Mouse (Mus musculus) forebrain, postnatal 0 days (tissue): ENCODE measurements at regions not wholly inside any gene's neighbourhood (a gene's known extent, or its start where the extent isn't known, plus 50 kb on each side); places are given as distances from the start of the nearest gene placed in this dataset.
A peak's percentile ranks its signal among the peaks of the same experiment; 100 is the strongest.

ENCODE experiments used
- ATAC-seq: fragments of 200-750 bp; cut with Nextera tagmentation; 2 replicates; pipeline ENCODE4 v1.8.0; 2017; ENCODE audit warnings: mild to moderate bottlenecking, moderate library complexity
- DNase-seq: peaks from one replicate; pipeline ENCODE4 v3.0.0-alpha.2; 2015
- H3K27ac ChIP-seq: fragments of 300-500 bp; sonication (generic); 2 replicates; pipeline ENCODE4 v1.5.1; 2014; ENCODE audit warnings: low read depth, mild to moderate bottlenecking, antibody characterized with exemption, low read length, moderate library complexity, mixed read lengths
- H3K27me3 ChIP-seq: fragments of 300-500 bp; sonication (generic); 2 replicates; pipeline ENCODE4 v1.6.1; 2014; ENCODE audit warnings: mild to moderate bottlenecking, low read length, mixed read lengths; ENCODE audit not compliant: insufficient read depth
- H3K36me3 ChIP-seq: fragments of 300-500 bp; sonication (generic); 2 replicates; pipeline ENCODE4 v1.6.1; 2014; ENCODE audit warnings: mild to moderate bottlenecking, moderate library complexity; ENCODE audit not compliant: insufficient read depth
- H3K4me1 ChIP-seq: fragments of 300-500 bp; sonication (generic); 2 replicates; pipeline ENCODE4 v1.6.1; 2014; ENCODE audit warnings: antibody characterized with exemption; ENCODE audit not compliant: insufficient read depth
- H3K4me2 ChIP-seq: fragments of 300-500 bp; sonication (generic); 2 replicates; pipeline ENCODE4 v1.6.1; 2014; ENCODE audit warnings: low read depth, mild to moderate bottlenecking, moderate library complexity
- H3K4me3 ChIP-seq: fragments of 300-500 bp; sonication (generic); 2 replicates; pipeline ENCODE4 v1.5.1; 2014; ENCODE audit warnings: low read depth, low read length, mixed read lengths
- H3K9ac ChIP-seq: fragments of 300-500 bp; sonication (generic); 2 replicates; pipeline ENCODE4 v1.6.1; 2014; ENCODE audit warnings: mild to moderate bottlenecking
- H3K9me3 ChIP-seq: fragments of 300-500 bp; sonication (generic); 2 replicates; pipeline ENCODE4 v1.6.1; 2016; ENCODE audit warnings: low read length
- CTCF ChIP-seq: sonication (generic); IDR thresholded peaks from 2 replicates; pipeline ENCODE4 v1.5.1; 2016; ENCODE audit warnings: antibody characterized with exemption, control low read depth, low read depth
- WGBS: fragments of 180-500 bp; shearing (Covaris S2); extraction: QIAGEN DNeasy Blood & Tissue Kit; methylation state at CpG from one replicate; pipeline ENCODE4 v1.1.7; 2014; 5-methylcytosine and 5-hydroxymethylcytosine counted together

GRCm38 (mm10) chr8:102223097-102223496 lies 562.3 kb downstream of the Cdh11 start:
- 86% methylated on average over 2 of the region's 2 CpGs for WGBS
- no peak overlapping the region for H3K27ac ChIP-seq
- H3K4me2 ChIP-seq: no peak overlapping the region

GRCm38 (mm10) chr8:102205633-102206032 lies 579.8 kb downstream of the Cdh11 start:
- no peak for TF ChIP-seq CTCF
- ATAC-seq: no peak
- 92% methylated on average over 1 of the region's 1 CpGs for WGBS
- H3K27ac ChIP-seq: no peak overlapping the region
- no peak for DNase-seq
- H3K9ac ChIP-seq: no peak overlapping the region
- no peaks in the 10 kb centered on the region for H3K27me3 ChIP-seq
- no peaks in the 10 kb centered on the region for H3K4me1 ChIP-seq
- H3K9me3 ChIP-seq: no peaks in the 10 kb centered on the region
- no peak overlapping the region for H3K4me3 ChIP-seq
- H3K4me2 ChIP-seq: no peak overlapping the region
- no peaks in the 10 kb centered on the region for H3K36me3 ChIP-seq

More at GRCm38 (mm10) chr8:102223097-102223496, 562.3 kb downstream of the Cdh11 start:
- no peak overlapping the region for H3K4me3 ChIP-seq
- DNase-seq: no peak
- no peak for TF ChIP-seq CTCF
- no peak overlapping the region for H3K9ac ChIP-seq
- H3K9me3 ChIP-seq: 0 out of 2 replicates have a peak, but pooled peaks cover 4% of the 10 kb centered on the region
- no peak for ATAC-seq
- no peaks in the 10 kb centered on the region for H3K4me1 ChIP-seq
- H3K36me3 ChIP-seq: no peaks in the 10 kb centered on the region
- no peaks in the 10 kb centered on the region for H3K27me3 ChIP-seq

- no peaks in the 10 kb centered on the region for H3K36me3 ChIP-seq
- DNase-seq: no peak
- H3K4me1 ChIP-seq: no peaks in the 10 kb centered on the region
- H3K4me2 ChIP-seq: no peak overlapping the region
- TF ChIP-seq CTCF: no peak
- WGBS: 83% methylated on average over 2 of the region's 2 CpGs
- H3K27ac ChIP-seq: no peak overlapping the region
- no peak overlapping the region for H3K4me3 ChIP-seq
- H3K27me3 ChIP-seq: no peaks in the 10 kb centered on the region
- no peaks in the 10 kb centered on the region for H3K9me3 ChIP-seq
- no peak overlapping the region for H3K9ac ChIP-seq
- no peak for ATAC-seq
Observed at GRCm38 (mm10) chr8:102159541-102160197, 625.8 kb downstream of the Cdh11 start.

- ATAC-seq: no peak
- no peak for TF ChIP-seq CTCF
- H3K27me3 ChIP-seq: no peaks in the 10 kb centered on the region
- no peaks in the 10 kb centered on the region for H3K4me1 ChIP-seq
- H3K4me3 ChIP-seq: no peak overlapping the region
- H3K4me2 ChIP-seq: no peak overlapping the region
- H3K9me3 ChIP-seq: no peaks in the 10 kb centered on the region
- H3K36me3 ChIP-seq: no peaks in the 10 kb centered on the region
- no peak for DNase-seq
- H3K27ac ChIP-seq: no peak overlapping the region
- no peak overlapping the region for H3K9ac ChIP-seq
- 87% methylated on average over 4 of the region's 4 CpGs for WGBS
Observed at GRCm38 (mm10) chr8:102118657-102119056, 666.8 kb downstream of the Cdh11 start.

GRCm38 (mm10) chr8:102116846-102117403 lies 668.5 kb downstream of the Cdh11 start:
- peak; percentile 7 for DNase-seq
- 61% methylated on average over 6 of the region's 6 CpGs for WGBS

GRCm38 (mm10) chr8:102103773-102104172 lies 681.7 kb downstream of the Cdh11 start:
- Histone ChIP-seq H3K36me3 (no peaks in the 10 kb centered on the region), H3K9me3 (no peaks in the 10 kb centered on the region), H3K27ac (no peak overlapping the region), H3K4me3 (no peak overlapping the region), H3K4me1 (no peaks in the 10 kb centered on the region), H3K27me3 (no peaks in the 10 kb centered on the region), H3K9ac (no peak overlapping the region), H3K4me2 (no peak overlapping the region)
- WGBS: 49% methylated on average over 7 of the region's 7 CpGs
- TF ChIP-seq CTCF: no peak
- DNase-seq (no peak), ATAC-seq (no peak)

More at GRCm38 (mm10) chr8:102116846-102117403, 668.5 kb downstream of the Cdh11 start:
- Histone ChIP-seq H3K27ac (no peak overlapping the region), H3K4me3 (no peak overlapping the region), H3K4me2 (no peak overlapping the region), H3K4me1 (no peaks in the 10 kb centered on the region), H3K9ac (no peak overlapping the region), H3K27me3 (no peaks in the 10 kb centered on the region), H3K36me3 (no peaks in the 10 kb centered on the region), H3K9me3 (no peaks in the 10 kb centered on the region)
- ATAC-seq: 0 out of 2 replicates have a peak, but pooled peaks have one; percentile 36
- TF ChIP-seq CTCF: no peak

- ATAC-seq (no peak), DNase-seq (peak; percentile 3)
- Histone ChIP-seq H3K4me2 (no peak overlapping the region), H3K4me3 (no peak overlapping the region), H3K9me3 (no peaks in the 10 kb centered on the region), H3K27me3 (no peaks in the 10 kb centered on the region), H3K36me3 (no peaks in the 10 kb centered on the region), H3K9ac (no peak overlapping the region), H3K27ac (no peak overlapping the region), H3K4me1 (no peaks in the 10 kb centered on the region)
- 64% methylated on average over 7 of the region's 7 CpGs for WGBS
- no peak for TF ChIP-seq CTCF
Observed at GRCm38 (mm10) chr8:102096726-102097125, 688.7 kb downstream of the Cdh11 start.
